Mouse (Mus musculus): Measurements from ENCODE around the gene Olfr1420. TPM values are rescaled to one million over a fixed set of nuclear protein-coding genes. Genes with fewer than 3 reads are reported as not detected.
"Not testable (repeated sequence)": the region's sequence is repeated elsewhere in the genome, so short reads cannot be mapped to it uniquely, and the experiment has no call there.

Gene Olfr1420
- polyA plus RNA-seq, 1 experiment from 2014 or later = not detected

- Histone ChIP-seq H3K4me3 (peak overlapping the region; percentile 92), H3K36me3 (peaks cover 16% of the 10 kb centered on the region; the same call in 1 of the 2 replicates), H3K4me2 (peak overlapping the region; percentile 84), H3K9me3 (no peaks in the 10 kb centered on the region), H3K9ac (peak overlapping the region; percentile 73), H3K27ac (replicated peaks) (peak overlapping the region; percentile 88), H3K4me1 (replicated peaks) (peaks cover 31% of the 10 kb centered on the region), H3K27me3 (no peaks in the 10 kb centered on the region)
- ATAC-seq (ENCODE audit: low FRiP score, low read depth) = peak; percentile 40; the same call in 1 of the 2 replicates
- 0% methylated on average over 48 of the region's 54 CpGs for WGBS
These were observed 26.3 kb downstream of the Olfr1420 start for GRCm38 (mm10) chr19:11912533-11913121.

- Histone ChIP-seq H3K4me1 (replicated peaks) (peaks cover 31% of the 10 kb centered on the region), H3K9ac (no peak overlapping the region), H3K27me3 (no peaks in the 10 kb centered on the region), H3K9me3 (no peaks in the 10 kb centered on the region), H3K4me2 (no peak overlapping the region), H3K36me3 (peaks cover 24% of the 10 kb centered on the region), H3K27ac (replicated peaks) (no peak overlapping the region), H3K4me3 (no peak overlapping the region)
- no peak for ATAC-seq (ENCODE audit: low FRiP score, low read depth)
- WGBS = 10% methylated on average over 2 of the region's 2 CpGs
These were observed 29.4 kb downstream of the Olfr1420 start for GRCm38 (mm10) chr19:11915804-11916203.

DNA sequence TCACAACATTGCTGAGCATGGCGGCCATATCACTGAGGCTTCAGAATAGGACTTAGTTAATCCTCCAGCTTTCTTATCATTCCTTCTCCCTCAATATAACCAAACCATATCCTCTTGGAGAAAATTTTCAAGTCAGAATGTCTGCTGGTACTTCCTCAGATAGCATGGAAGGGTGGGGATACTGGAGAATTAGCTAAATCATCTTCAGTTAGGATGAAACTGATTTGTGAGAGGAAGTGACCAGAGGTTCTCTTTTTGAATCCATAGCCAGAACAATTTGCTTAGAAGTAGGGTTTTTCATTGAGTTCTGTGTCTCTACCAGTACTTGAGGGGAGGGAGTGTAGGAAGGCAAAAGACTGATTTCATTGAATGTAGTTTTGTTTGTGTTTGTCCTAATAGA is 35.7 kb downstream of the Olfr1420 start:
- Histone ChIP-seq H3K4me2 (no peak overlapping the region), H3K9ac (no peak overlapping the region), H3K4me3 (no peak overlapping the region), H3K36me3 (peaks cover 58% of the 10 kb centered on the region), H3K27ac (replicated peaks) (no peak overlapping the region), H3K9me3 (no peaks in the 10 kb centered on the region), H3K4me1 (replicated peaks) (no peaks in the 10 kb centered on the region), H3K27me3 (no peaks in the 10 kb centered on the region)
- WGBS = 97% methylated on average over 1 of the region's 1 CpGs
- ATAC-seq (ENCODE audit: low FRiP score, low read depth) = no peak

- not testable (repeated sequence) for H3K27me3 ChIP-seq; H3K4me3 ChIP-seq; H3K27ac ChIP-seq (replicated peaks); ATAC-seq (ENCODE audit: low FRiP score, low read depth); H3K4me1 ChIP-seq (replicated peaks); H3K9me3 ChIP-seq; H3K9ac ChIP-seq; H3K4me2 ChIP-seq
- 97% methylated on average over 2 of the region's 2 CpGs for WGBS
- H3K36me3 ChIP-seq = peaks cover 59% of the 10 kb centered on the region
These were observed 36.1 kb downstream of the Olfr1420 start for GRCm38 (mm10) chr19:11922515-11922914.

DNA sequence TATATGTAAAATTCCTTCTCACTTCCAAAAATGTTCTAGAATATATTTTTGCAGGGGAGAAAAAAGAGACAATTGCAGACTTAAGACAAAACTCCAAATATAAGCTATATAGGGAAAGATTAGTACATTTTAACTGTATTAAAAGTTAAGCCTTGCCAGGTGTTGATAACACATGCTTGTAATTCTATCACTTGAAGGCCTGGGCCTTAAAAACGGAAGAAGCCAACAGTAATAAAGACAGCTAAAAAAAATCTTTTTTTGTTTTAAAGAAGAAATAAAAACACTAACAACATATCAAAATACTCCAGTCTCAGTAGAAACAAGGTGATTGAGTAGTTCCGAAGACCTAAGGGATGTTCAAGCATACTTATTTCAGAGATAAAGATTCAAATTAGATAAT is 40.0 kb downstream of the Olfr1420 start:
- Histone ChIP-seq H3K27ac (replicated peaks) (no peak overlapping the region), H3K27me3 (no peaks in the 10 kb centered on the region), H3K4me2 (no peak overlapping the region), H3K9me3 (no peaks in the 10 kb centered on the region), H3K9ac (no peak overlapping the region), H3K36me3 (peaks cover 81% of the 10 kb centered on the region), H3K4me3 (no peak overlapping the region), H3K4me1 (replicated peaks) (no peaks in the 10 kb centered on the region)
- 93% methylated on average over 2 of the region's 2 CpGs for WGBS
- no peak for ATAC-seq (ENCODE audit: low FRiP score, low read depth)

DNA sequence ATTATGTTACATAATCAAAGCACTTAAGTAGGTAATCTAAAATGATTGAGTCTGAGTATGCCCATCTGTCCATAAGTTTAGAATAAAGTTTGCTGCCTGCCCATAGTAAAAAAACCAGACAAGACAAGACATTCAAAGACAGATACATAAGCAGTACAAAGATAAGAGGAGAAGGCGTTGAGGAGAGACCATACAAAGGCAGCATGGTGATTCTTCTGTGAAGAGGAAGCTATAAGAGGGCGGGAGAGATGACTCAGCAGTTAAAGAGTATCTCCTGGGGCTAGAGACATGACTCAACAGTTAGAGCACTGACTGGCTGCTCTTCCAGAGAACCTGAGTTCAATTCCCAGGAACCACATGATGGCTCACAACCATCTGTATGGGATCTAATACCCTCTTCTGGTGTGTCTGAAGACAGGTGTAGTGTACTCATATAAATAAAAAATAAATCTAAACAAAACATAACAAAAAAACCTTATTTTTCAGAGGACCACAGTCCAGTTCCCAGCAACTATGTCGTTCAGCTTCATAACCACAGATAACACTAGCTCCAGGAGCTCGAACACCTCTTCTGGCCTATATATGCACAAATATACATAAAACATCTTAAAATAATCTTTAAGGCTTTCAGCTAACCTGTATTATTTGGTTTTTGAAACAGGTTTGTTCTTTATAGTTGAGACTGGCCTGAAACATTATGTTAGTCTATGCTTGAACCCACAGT is 41.8 kb downstream of the Olfr1420 start:
- no peak overlapping the region for H3K27ac ChIP-seq (replicated peaks)
- no peaks in the 10 kb centered on the region for H3K9me3 ChIP-seq
- ATAC-seq (ENCODE audit: low FRiP score, low read depth) = no peak
- peaks cover 82% of the 10 kb centered on the region for H3K36me3 ChIP-seq
- WGBS = 93% methylated on average over 4 of the region's 4 CpGs
- no peak overlapping the region for H3K4me3 ChIP-seq
- no peaks in the 10 kb centered on the region for H3K27me3 ChIP-seq
- H3K4me1 ChIP-seq (replicated peaks) = no peaks in the 10 kb centered on the region
- H3K9ac ChIP-seq = no peak overlapping the region
- H3K4me2 ChIP-seq = no peak overlapping the region

DNA sequence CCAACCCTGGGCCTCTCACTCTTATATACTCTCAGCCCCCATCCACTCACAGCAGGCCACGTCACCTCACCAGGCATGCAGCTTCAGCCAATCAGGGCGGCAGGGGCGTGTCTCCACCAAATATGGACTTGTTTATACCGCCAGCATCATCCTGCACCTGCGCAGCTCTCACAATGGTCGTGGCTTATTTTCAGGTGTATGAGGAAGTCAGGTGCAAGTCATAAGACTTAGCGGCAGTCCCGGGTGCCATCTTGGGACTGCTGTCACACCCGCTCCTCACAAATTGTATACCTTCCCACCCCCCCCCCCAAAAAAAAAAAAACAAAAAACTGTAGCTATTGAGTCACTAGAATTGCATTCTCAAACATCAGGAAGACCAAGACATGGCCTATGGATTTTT is 60.1 kb downstream of the Olfr1420 start:
- not testable (repeated sequence) for H3K4me3 ChIP-seq; H3K4me2 ChIP-seq; H3K9ac ChIP-seq; ATAC-seq (ENCODE audit: low FRiP score, low read depth); H3K27me3 ChIP-seq; H3K27ac ChIP-seq (replicated peaks); H3K9me3 ChIP-seq; H3K4me1 ChIP-seq (replicated peaks)
- 92% methylated on average over 9 of the region's 9 CpGs for WGBS
- peaks cover 23% of the 10 kb centered on the region for H3K36me3 ChIP-seq

Small RNAs within 50 kb of the gene (microRNA-seq; reads per million reads assigned to microRNA genes)
- gene Mir6994 = 7.6 reads per million, percentile 26 among the genes with 10 or more reads in this experiment

Other genes with a start within 250 kb of the Olfr1420 start
- gene Ms4a3, start 245.7 kb upstream of the Olfr1420 start, polyA plus RNA-seq (2015; fragmentation: Nextera tagmentation; extraction: Ambion mirVana) = not detected in 2 replicates
- not detected in 2 replicates for gene Oosp2, start 226.0 kb upstream of the Olfr1420 start, polyA plus RNA-seq (2015; fragmentation: Nextera tagmentation; extraction: Ambion mirVana)
- not detected in 2 replicates for gene Oosp1, start 195.4 kb upstream of the Olfr1420 start, polyA plus RNA-seq (2015; fragmentation: Nextera tagmentation; extraction: Ambion mirVana)
- gene Oosp3, start 189.5 kb upstream of the Olfr1420 start, polyA plus RNA-seq (2015; fragmentation: Nextera tagmentation; extraction: Ambion mirVana) = not detected in 2 replicates
- gene Gif, start 139.0 kb upstream of the Olfr1420 start, polyA plus RNA-seq (2015; fragmentation: Nextera tagmentation; extraction: Ambion mirVana) = not detected in 2 replicates
- gene Mrpl16, start 116.2 kb upstream of the Olfr1420 start, polyA plus RNA-seq (2015; fragmentation: Nextera tagmentation; extraction: Ambion mirVana) = 44.6 and 45.2 TPM in 2 replicates
- 17.6 and 20.6 TPM in 2 replicates for gene Stx3, start 67.2 kb upstream of the Olfr1420 start, polyA plus RNA-seq (2015; fragmentation: Nextera tagmentation; extraction: Ambion mirVana)
- 0.09 and 0.12 TPM in 2 replicates for gene Olfr1417, start 47.3 kb upstream of the Olfr1420 start, polyA plus RNA-seq (2015; fragmentation: Nextera tagmentation; extraction: Ambion mirVana)
- not detected in 2 replicates for gene Olfr1418, start 25.5 kb upstream of the Olfr1420 start, polyA plus RNA-seq (2015; fragmentation: Nextera tagmentation; extraction: Ambion mirVana)
- gene Olfr1419, start 11.5 kb upstream of the Olfr1420 start, polyA plus RNA-seq (2015; fragmentation: Nextera tagmentation; extraction: Ambion mirVana) = not detected in 2 replicates
- 15.1 and 16.8 TPM in 2 replicates for gene Patl1, start 25.8 kb downstream of the Olfr1420 start, polyA plus RNA-seq (2015; fragmentation: Nextera tagmentation; extraction: Ambion mirVana)
- gene Osbp, start 79.4 kb downstream of the Olfr1420 start, polyA plus RNA-seq (2015; fragmentation: Nextera tagmentation; extraction: Ambion mirVana) = 3.4 and 3.7 TPM in 2 replicates
- not detected in 2 replicates for gene Olfr1423, start 154.8 kb downstream of the Olfr1420 start, polyA plus RNA-seq (2015; fragmentation: Nextera tagmentation; extraction: Ambion mirVana)
- not detected in 2 replicates for gene Olfr1424, start 176.1 kb downstream of the Olfr1420 start, polyA plus RNA-seq (2015; fragmentation: Nextera tagmentation; extraction: Ambion mirVana)
- not detected in 2 replicates for gene Olfr1425, start 191.2 kb downstream of the Olfr1420 start, polyA plus RNA-seq (2015; fragmentation: Nextera tagmentation; extraction: Ambion mirVana)
- not detected in 2 replicates for gene Olfr1426, start 205.4 kb downstream of the Olfr1420 start, polyA plus RNA-seq (2015; fragmentation: Nextera tagmentation; extraction: Ambion mirVana)
- gene Olfr1427, start 216.8 kb downstream of the Olfr1420 start, polyA plus RNA-seq (2015; fragmentation: Nextera tagmentation; extraction: Ambion mirVana) = not detected in 2 replicates
- gene Olfr1428, start 229.3 kb downstream of the Olfr1420 start, polyA plus RNA-seq (2015; fragmentation: Nextera tagmentation; extraction: Ambion mirVana) = not detected in 2 replicates
- not detected in 2 replicates for gene Olfr76, start 236.6 kb downstream of the Olfr1420 start, polyA plus RNA-seq (2015; fragmentation: Nextera tagmentation; extraction: Ambion mirVana)

Data from hindbrain, embryonic 15.5 days (tissue).